Mouse (Mus musculus) forebrain, embryonic 12.5 days (tissue): ENCODE measurements around the gene Olfr574. TPM values are rescaled to one million over a fixed set of nuclear protein-coding genes. Genes with fewer than 3 reads are reported as not detected.

ENCODE experiments used
- ATAC-seq: fragments of 200-750 bp; cut with Nextera tagmentation; 2 replicates; pipeline ENCODE4 v1.8.0; 2017; ENCODE audit warnings: moderate TSS enrichment; ENCODE audit not compliant: low FRiP score
- H3K27ac ChIP-seq: fragments of 300-500 bp; sonication (generic); 2 replicates; pipeline ENCODE4 v1.5.1; 2016; ENCODE audit warnings: mild to moderate bottlenecking
- H3K27me3 ChIP-seq: fragments of 300-500 bp; sonication (generic); 2 replicates; pipeline ENCODE4 v1.6.1; 2016; ENCODE audit warnings: mild to moderate bottlenecking
- H3K36me3 ChIP-seq: fragments of 300-500 bp; sonication (generic); replicated peaks from 2 replicates; pipeline ENCODE4 v1.6.1; 2016; ENCODE audit warnings: mild to moderate bottlenecking
- H3K4me1 ChIP-seq: fragments of 300-500 bp; sonication (generic); 2 replicates; pipeline ENCODE4 v1.6.1; 2016
- H3K4me2 ChIP-seq: fragments of 300-500 bp; sonication (generic); 2 replicates; pipeline ENCODE4 v1.6.1; 2016; ENCODE audit warnings: mild to moderate bottlenecking, moderate library complexity
- H3K4me3 ChIP-seq: fragments of 300-500 bp; sonication (generic); replicated peaks from 2 replicates; pipeline ENCODE4 v1.5.1; 2016; ENCODE audit warnings: mild to moderate bottlenecking
- H3K9ac ChIP-seq: fragments of 300-500 bp; sonication (generic); 2 replicates; pipeline ENCODE4 v1.6.1; 2016; ENCODE audit warnings: mild to moderate bottlenecking
- H3K9me3 ChIP-seq: fragments of 300-500 bp; sonication (generic); 2 replicates; pipeline ENCODE4 v1.6.1; 2016
- WGBS: fragments of 180-500 bp; shearing (Covaris S2); methylation state at CpG from one replicate; pipeline ENCODE4 v1.1.7; 2016; 5-methylcytosine and 5-hydroxymethylcytosine counted together
- polyA plus RNA-seq: library from polyadenylated mRNA; unstranded; fragments of >200 nt; fragmentation: Nextera tagmentation; extraction: Ambion mirVana; gene quantifications from 2 replicates; pipeline ENCODE4 v1.2.1, GENCODE M21; 2016

Gene Olfr574
- polyA plus RNA-seq, 1 experiment from 2014 or later, result not detected

DNA sequence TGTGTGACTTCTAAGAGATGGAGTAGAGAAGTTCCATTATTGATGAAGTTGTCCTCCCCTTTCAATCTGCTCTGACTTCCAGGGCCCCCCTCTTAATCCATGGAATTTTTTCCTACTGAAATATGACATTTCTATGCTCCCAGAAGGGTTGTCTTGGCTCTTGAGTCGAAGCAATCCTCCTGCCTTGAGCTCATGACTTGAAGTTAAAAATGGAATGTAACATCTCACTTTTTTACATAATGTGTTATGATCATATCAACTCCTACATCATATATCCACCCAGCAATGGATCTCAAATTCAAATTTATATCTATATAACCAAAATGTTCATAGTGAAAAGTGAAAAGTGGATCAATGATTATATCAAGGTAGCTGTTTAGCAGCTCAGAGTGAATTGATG is 26.1 kb downstream of the Olfr574 start:
- Histone ChIP-seq H3K9me3 (no peaks in the 10 kb centered on the region), H3K4me3 (no peak overlapping the region), H3K27ac (no peak overlapping the region), H3K4me2 (no peak overlapping the region), H3K36me3 (no peaks in the 10 kb centered on the region), H3K27me3 (no peaks in the 10 kb centered on the region), H3K4me1 (no peaks in the 10 kb centered on the region), H3K9ac (no peak overlapping the region)
- no peak for ATAC-seq
- 53% methylated on average over 1 of the region's 1 CpGs for WGBS

DNA sequence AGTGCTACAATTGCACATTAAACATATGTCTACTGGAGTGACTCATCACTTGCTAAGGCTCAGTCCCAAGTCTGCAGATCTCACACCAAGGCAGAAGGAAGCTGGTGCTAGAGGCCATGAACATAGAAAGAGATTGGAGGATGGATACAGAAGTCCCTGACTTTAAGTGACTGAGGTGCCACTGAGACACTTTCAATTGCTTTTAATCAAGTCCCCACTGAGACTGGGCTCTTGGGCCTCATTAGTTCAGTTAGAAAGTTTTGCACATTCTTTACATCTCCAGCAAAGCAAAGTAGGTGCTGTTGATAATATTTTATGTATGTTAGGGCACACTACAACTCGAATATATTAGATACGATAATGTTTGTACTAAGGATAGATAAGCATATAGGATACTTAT is 27.6 kb downstream of the Olfr574 start, which contains the start of gene Olfr577:
Olfr577 (minus strand) TSS at position 101 of the 400 bp plus-strand sequence.
- Histone ChIP-seq H3K4me2 (no peak within 1 kb of the TSS), H3K9me3 (no peaks in the 10 kb centered on the region), H3K4me1 (no peaks in the 10 kb centered on the region), H3K4me3 (no peak within 1 kb of the TSS), H3K36me3 (no peaks in the 10 kb centered on the region), H3K9ac (no peak within 1 kb of the TSS), H3K27me3 (no peaks in the 10 kb centered on the region), H3K27ac (no peak within 1 kb of the TSS)
- WGBS, result 91% methylated on average over 2 of the region's 2 CpGs
- ATAC-seq, result no peak

DNA sequence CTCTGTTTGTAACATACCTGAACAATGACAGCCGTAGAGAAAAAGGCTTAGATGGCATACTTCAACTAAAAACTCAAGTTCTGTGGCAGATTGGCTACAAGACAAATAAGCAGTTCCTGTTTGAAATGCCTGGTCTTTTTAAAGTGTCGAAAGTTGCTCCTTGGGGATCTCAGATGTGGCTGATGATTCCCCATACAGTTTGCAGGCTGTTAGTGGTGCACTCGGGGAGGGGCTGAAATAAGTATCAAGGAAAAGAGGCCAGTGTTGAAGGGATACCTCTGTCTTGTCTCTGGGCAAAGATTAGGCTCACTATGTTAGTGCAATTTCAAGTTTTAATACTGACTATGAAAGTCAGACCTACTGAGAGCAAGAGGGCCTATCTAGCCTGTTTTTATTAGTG is 41.0 kb downstream of the Olfr574 start, which contains the start of gene Olfr578:
Olfr578 (minus strand) TSS at position 101 of the 400 bp plus-strand sequence.
- Histone ChIP-seq H3K36me3 (no peaks in the 10 kb centered on the region), H3K4me3 (no peak within 1 kb of the TSS), H3K27ac (no peak within 1 kb of the TSS), H3K9me3 (no peaks in the 10 kb centered on the region), H3K27me3 (no peaks in the 10 kb centered on the region), H3K9ac (no peak within 1 kb of the TSS), H3K4me1 (no peaks in the 10 kb centered on the region), H3K4me2 (no peak within 1 kb of the TSS)
- 78% methylated on average over 3 of the region's 3 CpGs for WGBS
- no peak for ATAC-seq

Other genes with a start within 250 kb of the Olfr574 start
- not detected in 2 replicates for gene Olfr558, start 246.3 kb upstream of the Olfr574 start, polyA plus RNA-seq
- gene Olfr33, start 229.4 kb upstream of the Olfr574 start, polyA plus RNA-seq, result not detected in 2 replicates
- gene Olfr559, start 221.0 kb upstream of the Olfr574 start, polyA plus RNA-seq, result not detected in 2 replicates
- gene Olfr560, start 189.1 kb upstream of the Olfr574 start, polyA plus RNA-seq, result not detected in 2 replicates
- gene Olfr78, start 189.0 kb upstream of the Olfr574 start, polyA plus RNA-seq, result 0.10 TPM in 1 of 2 replicates, not detected in the other
- gene Olfr561, start 177.2 kb upstream of the Olfr574 start, polyA plus RNA-seq, result not detected in 2 replicates
- gene Olfr564, start 145.0 kb upstream of the Olfr574 start, polyA plus RNA-seq, result not detected in 2 replicates
- gene Olfr566, start 89.7 kb upstream of the Olfr574 start, polyA plus RNA-seq, result not detected in 2 replicates
- gene Olfr568, start 71.3 kb upstream of the Olfr574 start, polyA plus RNA-seq, result not detected in 2 replicates
- not detected in 2 replicates for gene Olfr569, start 57.6 kb upstream of the Olfr574 start, polyA plus RNA-seq
- gene Olfr570, start 53.9 kb upstream of the Olfr574 start, polyA plus RNA-seq, result not detected in 2 replicates
- 0.12 and 0.13 TPM in 2 replicates for gene Olfr571, start 30.9 kb upstream of the Olfr574 start, polyA plus RNA-seq
- gene Olfr572, start 24.1 kb upstream of the Olfr574 start, polyA plus RNA-seq, result not detected in 2 replicates
- gene Olfr573-ps1, start 5.9 kb upstream of the Olfr574 start, polyA plus RNA-seq, result not detected in 2 replicates
- not detected in 2 replicates for gene Olfr575, start 10.3 kb downstream of the Olfr574 start, polyA plus RNA-seq
- gene Olfr576, start 14.2 kb downstream of the Olfr574 start, polyA plus RNA-seq, result not detected in 2 replicates
- not detected in 2 replicates for gene Olfr577, start 27.5 kb downstream of the Olfr574 start, polyA plus RNA-seq
- not detected in 2 replicates for gene Olfr578, start 40.9 kb downstream of the Olfr574 start, polyA plus RNA-seq
- gene Olfr582, start 89.6 kb downstream of the Olfr574 start, polyA plus RNA-seq, result not detected in 2 replicates
- not detected in 2 replicates for gene Olfr583, start 102.8 kb downstream of the Olfr574 start, polyA plus RNA-seq
- not detected in 2 replicates for gene Olfr584, start 133.4 kb downstream of the Olfr574 start, polyA plus RNA-seq
- gene Olfr585, start 149.3 kb downstream of the Olfr574 start, polyA plus RNA-seq, result not detected in 2 replicates
- gene Olfr586, start 177.2 kb downstream of the Olfr574 start, polyA plus RNA-seq, result not detected in 2 replicates
- gene Olfr588-ps1, start 192.4 kb downstream of the Olfr574 start, polyA plus RNA-seq, result not detected in 2 replicates
- gene Olfr589, start 207.9 kb downstream of the Olfr574 start, polyA plus RNA-seq, result not detected in 2 replicates
- gene Olfr591, start 229.9 kb downstream of the Olfr574 start, polyA plus RNA-seq, result not detected in 2 replicates
- gene Olfr592, start 236.3 kb downstream of the Olfr574 start, polyA plus RNA-seq, result not detected in 2 replicates